Mouse (Mus musculus) heart, embryonic 14.5 days (tissue): ENCODE data around the gene Pknox2. TPM values are rescaled to one million over a fixed set of nuclear protein-coding genes. Genes with fewer than 3 reads are reported as not detected.

ENCODE experiments used
- ATAC-seq: fragments of 200-750 bp; cut with Nextera tagmentation; 2 replicates; pipeline ENCODE4 v1.8.0; 2017; ENCODE audit warnings: low read depth, moderate TSS enrichment; ENCODE audit not compliant: insufficient number of reproducible peaks, insufficient read depth, low FRiP score
- H3K27ac ChIP-seq, 2 experiments: fragments of 200-500 bp in 1 of 2; fragments of 300-500 bp in 1 of 2; sonication (generic) in 1 of 2; replicated peaks in 1 of 2; 2 replicates each; pipeline ENCODE4 v1.5.1; 2012 to 2014; ENCODE audit warnings: low read depth in 2 of 2, low read length in 2 of 2, control low read depth in 1 of 2, mild to moderate bottlenecking in 1 of 2, mixed read lengths in 1 of 2; ENCODE audit not compliant: control insufficient read depth in 1 of 2, insufficient read depth in 1 of 2
- H3K27me3 ChIP-seq: fragments of 300-500 bp; sonication (generic); 2 replicates; pipeline ENCODE4 v1.6.1; 2014; ENCODE audit warnings: mild to moderate bottlenecking, low read length, control low read depth; ENCODE audit not compliant: control insufficient read depth, insufficient read depth
- H3K36me3 ChIP-seq: fragments of 300-500 bp; sonication (generic); 2 replicates; pipeline ENCODE4 v1.6.1; 2014; ENCODE audit warnings: mild to moderate bottlenecking, control low read depth, low read length, mixed read lengths; ENCODE audit not compliant: control insufficient read depth, insufficient read depth
- H3K4me1 ChIP-seq, 2 experiments: fragments of 200-500 bp in 1 of 2; fragments of 300-500 bp in 1 of 2; sonication (generic) in 1 of 2; 2 replicates each; pipeline ENCODE4 v1.6.1; 2012 to 2014; ENCODE audit warnings: low read length in 2 of 2, control low read depth in 1 of 2, mixed read lengths in 1 of 2; ENCODE audit not compliant: control insufficient read depth in 2 of 2, insufficient read depth in 2 of 2
- H3K4me2 ChIP-seq: fragments of 300-500 bp; sonication (generic); 2 replicates; pipeline ENCODE4 v1.6.1; 2014; ENCODE audit warnings: mild to moderate bottlenecking, low read length
- H3K4me3 ChIP-seq, 2 experiments: fragments of 200-500 bp in 1 of 2; fragments of 300-500 bp in 1 of 2; sonication (generic) in 1 of 2; 2 replicates each; pipeline ENCODE4 v1.5.1; 2012 to 2014; ENCODE audit warnings: low read length in 2 of 2, mild to moderate bottlenecking in 2 of 2, control low read depth in 1 of 2, low read depth in 1 of 2, moderate library complexity in 1 of 2; ENCODE audit not compliant: control insufficient read depth in 1 of 2, insufficient read depth in 1 of 2
- H3K9ac ChIP-seq: fragments of 300-500 bp; sonication (generic); 2 replicates; pipeline ENCODE4 v1.6.1; 2014; ENCODE audit warnings: mild to moderate bottlenecking, low read length
- H3K9me3 ChIP-seq: fragments of 300-500 bp; sonication (generic); 2 replicates; pipeline ENCODE4 v1.6.1; 2016; ENCODE audit warnings: low read length, control low read depth; ENCODE audit not compliant: control insufficient read depth
- WGBS: fragments of 180-500 bp; shearing (Covaris S2); extraction: QIAGEN DNeasy Blood & Tissue Kit; methylation state at CpG from one replicate; pipeline ENCODE4 v1.1.7; 2014; 5-methylcytosine and 5-hydroxymethylcytosine counted together
- polyA plus RNA-seq: library from polyadenylated mRNA; unstranded; fragments of >200 nt; fragmentation: Nextera tagmentation; extraction: Ambion mirVana; gene quantifications from 2 replicates; pipeline ENCODE4 v1.2.1, GENCODE M21; 2014

Gene Pknox2
- polyA plus RNA-seq, 1 experiment from 2014 or later: 3.6 TPM

GRCm38 (mm10) chr9:37077063-37077418 lies 70.2 kb downstream of the Pknox2 start:
- H3K27me3 ChIP-seq: no peaks in the 10 kb centered on the region
- H3K9me3 ChIP-seq: no peaks in the 10 kb centered on the region
- no peak overlapping the region for H3K4me3 ChIP-seq
- no peak overlapping the region for H3K4me2 ChIP-seq
- no peaks in the 10 kb centered on the region for H3K36me3 ChIP-seq
- no peak overlapping the region for H3K27ac ChIP-seq
- 68% methylated on average over 2 of the region's 2 CpGs for WGBS
- ATAC-seq: no peak
- peaks cover 0 to 3% of the 10 kb centered on the region in 2 experiments; a peak in 1 of 4 replicates for H3K4me1 ChIP-seq
- H3K9ac ChIP-seq: no peak overlapping the region

DNA sequence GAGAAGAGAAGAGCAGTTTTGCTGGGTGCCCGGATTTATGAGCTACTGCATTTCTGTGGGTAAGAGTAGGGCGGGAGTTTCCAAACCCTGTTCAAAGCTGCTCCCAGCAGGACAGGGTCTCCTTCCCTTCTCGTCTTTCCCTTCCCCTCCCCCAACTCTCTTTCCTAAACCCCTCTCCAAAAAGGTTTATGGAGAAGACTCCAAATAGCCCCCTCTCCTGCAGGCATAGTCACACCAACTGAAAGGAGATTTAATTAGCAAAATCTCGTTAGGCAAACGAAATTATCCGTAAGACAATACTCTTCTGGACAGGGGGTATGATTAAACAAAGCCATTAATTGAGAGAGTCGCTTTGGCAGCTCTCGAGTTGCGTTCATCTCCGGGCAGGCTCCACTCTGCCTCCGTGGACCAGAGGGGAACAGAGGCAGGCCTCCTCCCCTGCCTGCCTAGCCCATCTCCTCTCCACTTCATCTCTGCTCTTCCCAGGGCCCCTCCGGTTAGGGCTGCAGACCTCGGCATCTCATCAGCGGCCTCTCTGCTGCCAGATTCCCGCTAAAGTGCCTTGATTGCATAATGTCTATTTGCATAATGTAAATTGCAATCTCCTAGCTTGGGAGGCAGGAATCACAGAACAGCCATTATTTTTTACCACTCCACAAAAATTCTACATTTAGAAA lies 70.7 kb downstream of the Pknox2 start:
- no peak for ATAC-seq
- Histone ChIP-seq H3K27ac (no peak overlapping the region), H3K27me3 (no peaks in the 10 kb centered on the region), H3K9me3 (no peaks in the 10 kb centered on the region), H3K4me1 (peaks cover 0 to 3% of the 10 kb centered on the region in 2 experiments; a peak in 1 of 4 replicates), H3K9ac (no peak overlapping the region), H3K36me3 (no peaks in the 10 kb centered on the region), H3K4me3 (no peak overlapping the region), H3K4me2 (no peak overlapping the region)
- WGBS: 23% methylated on average over 15 of the region's 15 CpGs

- WGBS: 74% methylated on average over 4 of the region's 4 CpGs
- ATAC-seq: no peak
Observed at GRCm38 (mm10) chr9:37075903-37076302, 71.3 kb downstream of the Pknox2 start.

DNA sequence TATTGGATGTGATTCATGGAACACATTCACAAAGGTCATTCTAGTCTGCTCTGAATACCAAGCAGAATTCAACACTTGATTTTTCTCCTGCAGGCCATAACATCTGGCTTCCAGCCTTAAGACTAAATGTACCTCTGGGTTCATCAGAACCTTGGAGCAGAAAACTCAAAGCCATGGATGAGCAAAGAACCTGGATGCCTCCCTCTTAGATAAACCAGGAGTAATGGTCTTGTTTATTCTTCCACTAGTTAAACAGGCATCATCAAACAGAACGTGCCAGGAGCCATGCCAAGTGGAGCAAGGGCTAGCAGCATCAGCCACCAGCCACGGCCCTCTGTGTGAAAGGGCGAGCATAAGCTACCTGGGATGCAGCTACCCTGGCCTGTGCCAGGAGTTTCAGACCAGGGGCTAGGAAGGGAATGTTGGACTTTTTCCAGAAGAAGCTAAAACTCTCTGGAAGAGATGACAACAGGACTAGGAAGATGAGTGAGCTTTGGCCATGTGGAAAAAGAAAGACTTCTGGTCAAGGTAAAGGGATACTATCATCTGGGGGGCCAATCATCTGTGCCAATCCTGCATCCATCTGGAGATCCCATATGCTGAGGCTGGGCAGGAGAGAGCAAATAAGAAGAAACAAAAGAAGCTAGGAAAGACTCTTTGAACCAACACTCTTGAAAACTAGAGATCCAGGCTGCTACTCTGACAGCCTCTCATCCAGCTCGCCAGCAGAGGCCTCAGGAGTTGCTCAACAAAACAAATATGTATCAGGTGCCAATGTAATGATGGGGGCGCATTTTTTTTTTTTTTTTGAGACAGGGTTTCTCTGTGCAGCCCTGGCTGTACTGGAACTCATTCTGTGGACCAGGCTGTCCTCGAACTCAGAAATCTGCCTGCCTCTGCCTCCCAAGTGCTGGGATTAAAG lies 77.6 kb downstream of the Pknox2 start:
- Histone ChIP-seq H3K9me3 (no peaks in the 10 kb centered on the region), H3K9ac (no peak overlapping the region), H3K27me3 (no peaks in the 10 kb centered on the region), H3K4me2 (no peak overlapping the region), H3K4me1 (no peaks in the 10 kb centered on the region), H3K36me3 (no peaks in the 10 kb centered on the region), H3K4me3 (no peak overlapping the region), H3K27ac (no peak overlapping the region)
- ATAC-seq: no peak
- 85% methylated on average over 6 of the region's 6 CpGs for WGBS

More at GRCm38 (mm10) chr9:37075903-37076302, 71.3 kb downstream of the Pknox2 start:
- H3K4me3 ChIP-seq: no peak overlapping the region
- H3K27ac ChIP-seq: no peak overlapping the region
- no peaks in the 10 kb centered on the region for H3K36me3 ChIP-seq
- H3K4me2 ChIP-seq: no peak overlapping the region
- no peaks in the 10 kb centered on the region for H3K9me3 ChIP-seq
- H3K9ac ChIP-seq: no peak overlapping the region
- peaks cover 0 to 3% of the 10 kb centered on the region in 2 experiments; a peak in 1 of 4 replicates for H3K4me1 ChIP-seq
- no peaks in the 10 kb centered on the region for H3K27me3 ChIP-seq

DNA sequence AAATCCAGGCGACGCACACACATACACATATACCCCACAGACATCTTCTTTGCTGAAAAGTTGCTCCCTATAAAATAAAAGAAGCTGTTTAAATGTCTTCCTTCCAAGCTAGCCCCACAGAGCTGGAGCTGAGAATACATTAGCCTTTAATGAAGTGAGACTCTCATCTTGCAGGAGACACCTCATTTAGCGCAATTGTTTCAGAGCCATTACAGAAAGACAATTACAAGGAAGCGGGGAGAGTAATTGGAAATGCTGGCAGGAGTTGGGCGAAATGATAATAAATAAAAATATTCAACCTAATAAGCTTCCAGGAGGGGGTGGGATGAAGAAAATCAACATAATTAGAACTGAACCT lies 79.8 kb downstream of the Pknox2 start:
- no peaks in the 10 kb centered on the region for H3K36me3 ChIP-seq
- no peaks in the 10 kb centered on the region for H3K27me3 ChIP-seq
- no peaks in the 10 kb centered on the region for H3K4me1 ChIP-seq
- H3K9ac ChIP-seq: no peak overlapping the region
- no peaks in the 10 kb centered on the region for H3K9me3 ChIP-seq
- H3K27ac ChIP-seq: no peak overlapping the region
- H3K4me3 ChIP-seq: no peak overlapping the region
- 91% methylated on average over 5 of the region's 5 CpGs for WGBS
- H3K4me2 ChIP-seq: no peak overlapping the region
- ATAC-seq: no peak

- no peaks in the 10 kb centered on the region for H3K4me1 ChIP-seq
- no peak overlapping the region for H3K9ac ChIP-seq
- no peak overlapping the region for H3K4me3 ChIP-seq
- no peak overlapping the region for H3K4me2 ChIP-seq
- no peak overlapping the region for H3K27ac ChIP-seq
- no peak for ATAC-seq
- H3K9me3 ChIP-seq: no peaks in the 10 kb centered on the region
- WGBS: 86% methylated on average over 8 of the region's 8 CpGs
- no peaks in the 10 kb centered on the region for H3K27me3 ChIP-seq
- H3K36me3 ChIP-seq: no peaks in the 10 kb centered on the region
Observed at GRCm38 (mm10) chr9:37066732-37067472, 80.3 kb downstream of the Pknox2 start.

GRCm38 (mm10) chr9:37061627-37062026 lies 85.6 kb downstream of the Pknox2 start:
- no peak overlapping the region for H3K27ac ChIP-seq
- ATAC-seq: no peak
- WGBS: 49% methylated on average over 2 of the region's 2 CpGs

More at GRCm38 (mm10) chr9:37061627-37062026, 85.6 kb downstream of the Pknox2 start:
- H3K9ac ChIP-seq: no peak overlapping the region
- no peaks in the 10 kb centered on the region for H3K27me3 ChIP-seq
- H3K4me2 ChIP-seq: no peak overlapping the region
- no peaks in the 10 kb centered on the region for H3K9me3 ChIP-seq
- H3K4me1 ChIP-seq: no peaks in the 10 kb centered on the region
- no peaks in the 10 kb centered on the region for H3K36me3 ChIP-seq
- H3K4me3 ChIP-seq: no peak overlapping the region
